Mouse (Mus musculus): ENCODE results near the gene Slc6a14.

Slc6a14 gene

GRCm38 (mm10) chrX:21714829-21715228 is at the start of gene Slc6a14:
Slc6a14 (plus strand) TSS chrX:21714896.
- peak; percentile 4 for DNase-seq (ENCODE audit: low spot score)

GRCm38 (mm10) chrX:21670896-21671295 is 43.8 kb upstream of the Slc6a14 start:
- peak; percentile 3 for DNase-seq (ENCODE audit: low spot score)

GRCm38 (mm10) chrX:21695220-21695619 is 19.5 kb upstream of the Slc6a14 start:
- DNase-seq (ENCODE audit: low spot score): no peak

DNA sequence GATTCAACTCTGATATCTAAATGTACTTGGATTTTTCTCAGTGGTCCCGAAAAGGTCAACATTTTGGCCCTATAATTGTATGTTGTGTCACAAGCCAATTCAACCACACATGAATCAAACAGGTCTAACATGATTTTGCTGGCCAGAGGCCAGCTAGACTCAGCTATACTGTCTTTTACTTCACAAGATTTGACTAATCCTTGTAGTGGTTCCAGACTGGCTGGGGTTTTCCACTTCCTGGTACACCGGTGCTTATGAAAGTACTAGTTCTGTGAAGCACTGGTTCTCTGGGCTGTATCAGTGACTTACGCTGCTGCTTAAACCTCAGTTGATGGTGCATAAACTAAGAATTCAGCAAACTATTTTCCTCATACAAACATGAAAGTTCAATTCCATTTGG is 19.0 kb upstream of the Slc6a14 start:
- DNase-seq (ENCODE audit: low spot score): no peak

- no peak for DNase-seq (ENCODE audit: low spot score)
Measured at GRCm38 (mm10) chrX:21701646-21702045, 13.1 kb upstream of the Slc6a14 start.

DNA sequence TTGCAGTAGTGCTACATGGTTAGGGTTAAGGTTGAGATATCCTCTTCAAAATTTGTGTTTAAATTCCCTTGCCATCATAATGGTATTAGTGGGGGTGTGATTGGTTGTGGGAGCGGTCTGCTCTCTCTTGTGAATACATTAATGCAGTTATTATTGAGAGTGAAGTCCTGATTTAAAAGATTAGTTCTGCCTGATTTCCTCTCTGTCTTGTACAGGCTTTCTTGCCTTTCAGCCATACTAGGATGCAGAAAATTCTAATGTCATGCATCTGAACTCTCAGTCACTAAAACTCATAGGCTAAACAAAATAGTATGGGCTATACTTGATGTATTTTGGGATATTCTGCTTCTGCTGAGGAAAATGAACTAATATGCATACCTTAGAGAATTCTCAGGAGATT is 10.2 kb upstream of the Slc6a14 start:
- no peak for DNase-seq (ENCODE audit: low spot score)

DNA sequence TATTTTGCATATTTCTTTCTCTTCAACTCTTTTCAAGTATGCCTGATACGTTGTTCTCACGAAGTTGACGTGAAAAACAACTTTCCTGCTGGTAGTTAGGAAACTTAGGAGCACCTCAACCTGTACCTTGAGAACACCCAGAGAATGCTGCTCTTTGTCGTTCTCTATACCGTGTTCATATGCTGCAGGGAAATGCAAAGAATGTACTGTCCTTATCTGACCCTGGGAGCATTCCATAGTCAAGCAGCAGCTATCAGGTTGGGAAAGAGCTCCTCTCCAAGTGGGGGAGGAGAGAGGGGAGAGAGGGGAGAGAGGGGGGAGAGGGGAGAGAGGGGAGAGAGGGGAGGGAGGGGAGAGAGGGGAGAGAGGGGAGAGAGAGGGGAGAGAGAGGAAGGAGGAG is 597 bp downstream of the Slc6a14 start:
- no peak for DNase-seq (ENCODE audit: low spot score)

- DNase-seq (ENCODE audit: low spot score): no peak
Measured at GRCm38 (mm10) chrX:21716885-21717284, 2.2 kb downstream of the Slc6a14 start.

GRCm38 (mm10) chrX:21744997-21745396 is 30.3 kb downstream of the Slc6a14 start, which contains the start of gene Gm28269:
Gm28269 (minus strand) TSS chrX:21745097.
- DNase-seq (ENCODE audit: low spot score): no peak

All from ovary, postnatal 36 days (tissue).